Mouse (Mus musculus): ENCODE measurements around the gene Mpp3.

- no peak for TF ChIP-seq POLR2A (IDR thresholded peaks at IDR 0.05; ENCODE audit: low read depth, low read length)
- no peak for TF ChIP-seq CTCF (IDR thresholded peaks at IDR 0.05; ENCODE audit: extremely low read depth, insufficient read length, insufficient replicate concordance, low read depth, low read length)
These were observed 46.4 kb downstream of the Mpp3 start for GRCm38 (mm10) chr11:101981850-101982249.
